In genomic region chr15:101929666-101930065, GRCm38 (mm10) we compare ENCODE assay signal across 9 mouse cellular contexts. TPM values are rescaled to one million over a fixed set of nuclear protein-coding genes. Genes with fewer than 3 reads are reported as not detected.
DNase-seq lines count a peak whose midpoint lies in the region; ATAC-seq and TF ChIP-seq lines count a peak whose summit lies in the region.
"Had no signal": no experiment of that assay in that cellular context is flagged by ENCODE, and none has a peak within 500 bp of the region (broad histone marks: within the 10 kb centered on the region; RNA-seq: fewer than 3 reads in every experiment).

No protein-coding gene starts in this region.

- H3K4me2 ChIP-seq in kidney, postnatal 0 days (ENCODE audit: low read length) = peak overlapping the region; percentile 51

- H3K4me3 ChIP-seq in kidney, postnatal 0 days (replicated peaks; ENCODE audit: low read depth, low read length) = peak overlapping the region; percentile 7; the same call in 1 of the 2 replicates

- no peaks in the 10 kb centered on the region for H3K9me3 ChIP-seq in kidney, postnatal 0 days (replicated peaks; ENCODE audit: low read length)

- 4% methylated on average over 17 of the region's 17 CpGs for WGBS in kidney, postnatal 0 days

- 0 out of 2 replicates have a peak, but pooled peaks cover 7% of the 10 kb centered on the region for H3K4me1 ChIP-seq in kidney, postnatal 0 days (replicated peaks; ENCODE audit: insufficient read depth, low read length)

- no peak for TF ChIP-seq CTCF in kidney, postnatal 0 days (IDR thresholded peaks at IDR 0.05; ENCODE audit: low read depth)

- intact Hi-C loops in left cerebral cortex, postnatal 14 days (cut with DNase I) = no loop called here

- no peak; the same call in 1 of the 2 replicates for ATAC-seq in kidney, postnatal 0 days (replicated peaks; ENCODE audit: low FRiP score, low read depth)
- ATAC-seq in megakaryocyte, adult 5-6 weeks (ENCODE audit: poor library complexity, severe bottlenecking) = no peak

- H3K27me3 ChIP-seq in kidney, postnatal 0 days (ENCODE audit: insufficient read depth, low read length) = no peaks in the 10 kb centered on the region

- no peak overlapping the region; the same call in 1 of the 2 replicates for H3K9ac ChIP-seq in kidney, postnatal 0 days (ENCODE audit: low read depth, low read length)

- no peak overlapping the region for H3K27ac ChIP-seq in kidney, postnatal 0 days
- H3K27ac ChIP-seq: macrophage had no signal

- peak; percentile 43 for DNase-seq in embryo, embryonic 10.5 days (ENCODE audit: low spot score)
- peak; percentile 10 for DNase-seq in forelimb bud, embryonic 11.5 days (ENCODE audit: low read depth, low spot score)
- no peak for DNase-seq in kidney, postnatal 0 days (ENCODE audit: low spot score)
- peak; percentile 44 for DNase-seq in lung, postnatal 10 days
- DNase-seq in urinary bladder, postnatal 14 days (ENCODE audit: low spot score) = peak; percentile 72
- no peak for DNase-seq in T-cell, adult 2 months (ENCODE audit: low spot score)
- DNase-seq in left cerebral cortex, postnatal 14 days (ENCODE audit: low spot score in 2 of 2) = no peak

- H3K36me3 ChIP-seq in kidney, postnatal 0 days (ENCODE audit: insufficient read depth, low read length) = no peaks in the 10 kb centered on the region

RNA-seq across cellular contexts. Expression of gene Krt4, which starts 5.1 kb away (rescaled TPM):
- polyA plus RNA-seq in kidney, postnatal 0 days (2015; fragmentation: Nextera tagmentation; extraction: Ambion mirVana) = 0.46 and 0.93 TPM in 2 replicates
- not detected for total RNA-seq in left cerebral cortex, postnatal 14 days (2021)
- not detected in 2 replicates for total RNA-seq in megakaryocyte, adult 5-6 weeks (2015)
- total RNA-seq in megakaryocyte, adult 5-6 weeks (2017) = not detected in 2 replicates
- polyA plus RNA-seq: macrophage had no signal

RNA-seq across cellular contexts. Expression of gene Krt79, which starts 10.5 kb away (rescaled TPM):
- 0.08 and 0.29 TPM in 2 replicates for polyA plus RNA-seq in kidney, postnatal 0 days (2015; fragmentation: Nextera tagmentation; extraction: Ambion mirVana)
- total RNA-seq in left cerebral cortex, postnatal 14 days (2021) = not detected
- total RNA-seq in megakaryocyte, adult 5-6 weeks (2015) = not detected in 2 replicates
- total RNA-seq in megakaryocyte, adult 5-6 weeks (2017) = not detected in 2 replicates
- polyA plus RNA-seq: macrophage had no signal

RNA-seq across cellular contexts. Expression of gene Krt78, which starts 24.4 kb away (rescaled TPM):
- 0.07 TPM in 1 of 2 replicates, not detected in the other for polyA plus RNA-seq in kidney, postnatal 0 days (2015; fragmentation: Nextera tagmentation; extraction: Ambion mirVana)
- not detected for total RNA-seq in left cerebral cortex, postnatal 14 days (2021)
- not detected in 2 replicates for total RNA-seq in megakaryocyte, adult 5-6 weeks (2015)
- total RNA-seq in megakaryocyte, adult 5-6 weeks (2017) = not detected in 2 replicates
- polyA plus RNA-seq: macrophage had no signal

RNA-seq across cellular contexts. Expression of gene Krt76, which starts 36.9 kb away (rescaled TPM):
- polyA plus RNA-seq in kidney, postnatal 0 days (2015; fragmentation: Nextera tagmentation; extraction: Ambion mirVana) = not detected in 2 replicates
- total RNA-seq in left cerebral cortex, postnatal 14 days (2021) = not detected
- total RNA-seq in megakaryocyte, adult 5-6 weeks (2015) = not detected in 2 replicates
- total RNA-seq in megakaryocyte, adult 5-6 weeks (2017) = not detected in 2 replicates
- polyA plus RNA-seq: macrophage had no signal

Comparison
In these comparisons a context has a peak if more than half of its experiments do, and no peak if none do; other contexts are left out.
1. DNase-seq: peak in embryo, embryonic 10.5 days (single experiment), forelimb bud, embryonic 11.5 days (single experiment), lung, postnatal 10 days (single experiment) and urinary bladder, postnatal 14 days (single experiment); none in kidney, postnatal 0 days (single experiment), T-cell, adult 2 months (single experiment) and left cerebral cortex, postnatal 14 days (0 of 2).